Mouse (Mus musculus): Measurements from ENCODE around the gene Hacd3. TPM values are rescaled to one million over a fixed set of nuclear protein-coding genes. Genes with fewer than 3 reads are reported as not detected.
"Not testable (repeated sequence)": the region's sequence is repeated elsewhere in the genome, so short reads cannot be mapped to it uniquely, and the experiment has no call there.

The Hacd3 gene
- polyA plus RNA-seq, 1 experiment: 46.7 TPM

- Histone ChIP-seq H3K27ac (ENCODE audit: insufficient read depth, low read length) (no peak overlapping the region), H3K4me1 (ENCODE audit: control insufficient read depth, insufficient read depth, low read length) (no peaks in the 10 kb centered on the region), H3K4me3 (ENCODE audit: insufficient read depth, low read length) (no peak overlapping the region)
- TF ChIP-seq CTCF (IDR thresholded peaks at IDR 0.05; ENCODE audit: borderline replicate concordance, insufficient read depth, low read length): no peak
- TF ChIP-seq POLR2A (IDR thresholded peaks at IDR 0.05; ENCODE audit: low read depth, low read length): no peak
Measured at GRCm38 (mm10) chr9:65001481-65001880, 20.0 kb downstream of the Hacd3 start.

- H3K4me3 ChIP-seq (ENCODE audit: insufficient read depth, low read length); H3K4me1 ChIP-seq (ENCODE audit: control insufficient read depth, insufficient read depth, low read length); H3K27ac ChIP-seq (ENCODE audit: insufficient read depth, low read length): not testable (repeated sequence)
Measured at GRCm38 (mm10) chr9:64995464-64995863, 26.0 kb downstream of the Hacd3 start.

GRCm38 (mm10) chr9:64990291-64990690 lies 31.2 kb downstream of the Hacd3 start:
- TF ChIP-seq CTCF (IDR thresholded peaks at IDR 0.05; ENCODE audit: borderline replicate concordance, insufficient read depth, low read length): no peak
- no peak for TF ChIP-seq POLR2A (IDR thresholded peaks at IDR 0.05; ENCODE audit: low read depth, low read length)
- no peak overlapping the region for H3K27ac ChIP-seq (ENCODE audit: insufficient read depth, low read length)
- H3K4me3 ChIP-seq (ENCODE audit: insufficient read depth, low read length): no peak overlapping the region
- no peaks in the 10 kb centered on the region for H3K4me1 ChIP-seq (ENCODE audit: control insufficient read depth, insufficient read depth, low read length)

GRCm38 (mm10) chr9:64988443-64988842 lies 33.0 kb downstream of the Hacd3 start:
- Histone ChIP-seq H3K4me3 (ENCODE audit: insufficient read depth, low read length) (no peak overlapping the region), H3K27ac (ENCODE audit: insufficient read depth, low read length) (no peak overlapping the region), H3K4me1 (ENCODE audit: control insufficient read depth, insufficient read depth, low read length) (no peaks in the 10 kb centered on the region)
- TF ChIP-seq CTCF (IDR thresholded peaks at IDR 0.05; ENCODE audit: borderline replicate concordance, insufficient read depth, low read length) (no peak), POLR2A (IDR thresholded peaks at IDR 0.05; ENCODE audit: low read depth, low read length) (no peak)

- no peak overlapping the region for H3K4me3 ChIP-seq (ENCODE audit: insufficient read depth, low read length)
- H3K27ac ChIP-seq (ENCODE audit: insufficient read depth, low read length): no peak overlapping the region
- TF ChIP-seq CTCF (IDR thresholded peaks at IDR 0.05; ENCODE audit: borderline replicate concordance, insufficient read depth, low read length): no peak
- TF ChIP-seq POLR2A (IDR thresholded peaks at IDR 0.05; ENCODE audit: low read depth, low read length): no peak
- no peaks in the 10 kb centered on the region for H3K4me1 ChIP-seq (ENCODE audit: control insufficient read depth, insufficient read depth, low read length)
Measured at GRCm38 (mm10) chr9:64987651-64988050, 33.8 kb downstream of the Hacd3 start.

GRCm38 (mm10) chr9:64985807-64986206 lies 35.7 kb downstream of the Hacd3 start:
- no peak overlapping the region for H3K4me3 ChIP-seq (ENCODE audit: insufficient read depth, low read length)
- no peak for TF ChIP-seq POLR2A (IDR thresholded peaks at IDR 0.05; ENCODE audit: low read depth, low read length)
- TF ChIP-seq CTCF (IDR thresholded peaks at IDR 0.05; ENCODE audit: borderline replicate concordance, insufficient read depth, low read length): no peak
- no peaks in the 10 kb centered on the region for H3K4me1 ChIP-seq (ENCODE audit: control insufficient read depth, insufficient read depth, low read length)
- no peak overlapping the region for H3K27ac ChIP-seq (ENCODE audit: insufficient read depth, low read length)

- no peak overlapping the region for H3K27ac ChIP-seq (ENCODE audit: insufficient read depth, low read length)
- H3K4me3 ChIP-seq (ENCODE audit: insufficient read depth, low read length): no peak overlapping the region
- TF ChIP-seq POLR2A (IDR thresholded peaks at IDR 0.05; ENCODE audit: low read depth, low read length) (no peak), CTCF (IDR thresholded peaks at IDR 0.05; ENCODE audit: borderline replicate concordance, insufficient read depth, low read length) (no peak)
- no peaks in the 10 kb centered on the region for H3K4me1 ChIP-seq (ENCODE audit: control insufficient read depth, insufficient read depth, low read length)
Measured at GRCm38 (mm10) chr9:64985037-64985794, 36.3 kb downstream of the Hacd3 start.

GRCm38 (mm10) chr9:64981904-64982303 lies 39.6 kb downstream of the Hacd3 start:
- H3K4me1 ChIP-seq (ENCODE audit: control insufficient read depth, insufficient read depth, low read length): no peaks in the 10 kb centered on the region
- TF ChIP-seq POLR2A (IDR thresholded peaks at IDR 0.05; ENCODE audit: low read depth, low read length) (no peak), CTCF (IDR thresholded peaks at IDR 0.05; ENCODE audit: borderline replicate concordance, insufficient read depth, low read length) (no peak)
- no peak overlapping the region for H3K27ac ChIP-seq (ENCODE audit: insufficient read depth, low read length)
- no peak overlapping the region for H3K4me3 ChIP-seq (ENCODE audit: insufficient read depth, low read length)

GRCm38 (mm10) chr9:64980548-64980947 lies 40.9 kb downstream of the Hacd3 start:
- TF ChIP-seq POLR2A (IDR thresholded peaks at IDR 0.05; ENCODE audit: low read depth, low read length) (no peak), CTCF (IDR thresholded peaks at IDR 0.05; ENCODE audit: borderline replicate concordance, insufficient read depth, low read length) (no peak)
- Histone ChIP-seq H3K4me3 (ENCODE audit: insufficient read depth, low read length) (no peak overlapping the region), H3K4me1 (ENCODE audit: control insufficient read depth, insufficient read depth, low read length) (no peaks in the 10 kb centered on the region), H3K27ac (ENCODE audit: insufficient read depth, low read length) (no peak overlapping the region)

GRCm38 (mm10) chr9:64960978-64961320 lies 60.5 kb downstream of the Hacd3 start:
- TF ChIP-seq POLR2A (IDR thresholded peaks at IDR 0.05; ENCODE audit: low read depth, low read length) (no peak), CTCF (IDR thresholded peaks at IDR 0.05; ENCODE audit: borderline replicate concordance, insufficient read depth, low read length) (no peak)
- H3K27ac ChIP-seq (ENCODE audit: insufficient read depth, low read length): peak overlapping the region; percentile 60
- peaks cover 4% of the 10 kb centered on the region for H3K4me1 ChIP-seq (ENCODE audit: control insufficient read depth, insufficient read depth, low read length)
- H3K4me3 ChIP-seq (ENCODE audit: insufficient read depth, low read length): peak overlapping the region; percentile 65
